Mouse (Mus musculus) layer of hippocampus, postnatal 10 days (tissue): ENCODE data around the gene Appl1. TPM values are rescaled to one million over a fixed set of nuclear protein-coding genes. Genes with fewer than 3 reads are reported as not detected.

Experiments
- DNase-seq, 2 experiments: peaks; one replicate each; pipeline ENCODE4 v3.0.0; 2021; ENCODE audit warnings: low spot score in 2 of 2
- long read RNA-seq: library from polyadenylated mRNA; stranded (forward); transcript quantifications from one replicate; pipeline ENCODE4 v2.0.0, GENCODE M21; 2023
- total RNA-seq, 2 experiments: library from RNA; stranded (reverse); gene quantifications; 2 replicates each; pipeline ENCODE4 v1.2.3; 2021

Appl1 gene
- total RNA-seq, result 10 to 100 TPM; 63.3 to 67.0 TPM
- long read RNA-seq, full-length matches to known transcripts, result 29 of 43 reads
- long read RNA-seq, partial matches to known transcripts, result 2 of 43 reads
- long read RNA-seq, other reads (novel, unspliced or antisense), result 12 of 43 reads

- DNase-seq, result no peak
Observed at GRCm38 (mm10) chr14:26971106-26971789, at the start of gene Appl1. Gene Appl1 (minus strand): TSS chr14:26971232.

GRCm38 (mm10) chr14:27019850-27020249 is 48.8 kb upstream of the Appl1 start:
- DNase-seq, result no peak

GRCm38 (mm10) chr14:27017936-27018335 is 46.9 kb upstream of the Appl1 start:
- DNase-seq, result no peak

- no peak for DNase-seq
Observed at GRCm38 (mm10) chr14:27013658-27014057, 42.6 kb upstream of the Appl1 start.

- DNase-seq, result no peak
Observed at GRCm38 (mm10) chr14:27011561-27011960, 40.5 kb upstream of the Appl1 start.

- DNase-seq, result no peak
Observed at GRCm38 (mm10) chr14:27005937-27006336, 34.9 kb upstream of the Appl1 start.

GRCm38 (mm10) chr14:27004906-27005305 is 33.9 kb upstream of the Appl1 start:
- no peak for DNase-seq

- DNase-seq, result no peak
Observed at GRCm38 (mm10) chr14:27000386-27000785, 29.4 kb upstream of the Appl1 start.

GRCm38 (mm10) chr14:26996257-26996656 is 25.2 kb upstream of the Appl1 start:
- no peak for DNase-seq

GRCm38 (mm10) chr14:26994211-26994741 is 23.2 kb upstream of the Appl1 start, which contains the start of gene Hesx1:
Gene Hesx1 (plus strand): TSS chr14:26994416.
- DNase-seq, result peak; percentile 15 to 17

GRCm38 (mm10) chr14:26993427-26993826 is 22.4 kb upstream of the Appl1 start:
- no peak for DNase-seq

GRCm38 (mm10) chr14:26991622-26992021 is 20.6 kb upstream of the Appl1 start:
- no peak for DNase-seq

- DNase-seq, result no peak
Observed at GRCm38 (mm10) chr14:26988694-26989093, 17.7 kb upstream of the Appl1 start.

GRCm38 (mm10) chr14:26982150-26982530 is 11.1 kb upstream of the Appl1 start:
- no peak for DNase-seq

- no peak for DNase-seq
Observed at GRCm38 (mm10) chr14:26981494-26982149, 10.6 kb upstream of the Appl1 start.

GRCm38 (mm10) chr14:26981021-26981420 is 10.0 kb upstream of the Appl1 start:
- DNase-seq, result no peak

- DNase-seq, result no peak
Observed at GRCm38 (mm10) chr14:26979808-26980207, 8.8 kb upstream of the Appl1 start.

GRCm38 (mm10) chr14:26977500-26977899 is 6.5 kb upstream of the Appl1 start:
- no peak for DNase-seq

- DNase-seq, result no peak
Observed at GRCm38 (mm10) chr14:26976212-26976611, 5.2 kb upstream of the Appl1 start.

GRCm38 (mm10) chr14:26975490-26975889 is 4.5 kb upstream of the Appl1 start:
- DNase-seq, result no peak

- no peak for DNase-seq
Observed at GRCm38 (mm10) chr14:26973089-26973488, 2.1 kb upstream of the Appl1 start.

- DNase-seq, result peak; percentile 99
Observed at GRCm38 (mm10) chr14:26970439-26970932, 546 bp downstream of the Appl1 start.
